Mouse (Mus musculus): ENCODE data around the gene Dnajb13. TPM values are rescaled to one million over a fixed set of nuclear protein-coding genes. Genes with fewer than 3 reads are reported as not detected.

Gene Dnajb13
- polyA plus RNA-seq, 1 experiment from 2014 or later: 7.1 TPM

DNA sequence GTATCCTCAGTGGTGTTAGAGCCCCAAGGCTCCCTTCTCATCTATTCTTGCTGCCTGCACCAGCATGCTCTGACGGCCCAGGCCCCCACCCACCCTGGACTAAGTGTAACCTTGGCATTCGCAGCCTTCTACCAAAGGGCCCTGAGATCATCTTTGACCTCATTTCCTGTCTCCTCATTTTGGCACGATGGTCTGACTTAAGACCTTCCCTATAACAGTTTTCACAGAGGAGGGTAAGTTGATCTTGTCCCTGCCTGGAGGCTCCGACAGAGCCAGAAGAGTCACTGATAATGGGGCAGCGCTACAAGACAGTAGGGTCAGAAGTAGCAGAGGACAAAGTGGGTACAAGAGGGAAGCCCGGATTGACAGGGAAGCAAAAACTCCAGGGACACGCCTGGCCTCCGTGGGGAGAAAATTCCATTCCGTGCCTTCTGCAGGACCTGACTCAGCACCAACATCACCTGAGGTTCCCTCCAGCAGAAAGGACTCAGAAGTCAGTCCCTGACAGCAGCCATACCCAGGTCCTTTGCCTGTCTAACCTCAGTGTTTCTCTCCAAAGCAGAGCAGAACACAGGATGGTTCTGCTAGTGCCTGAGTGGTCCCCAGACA, 40.8 kb downstream of the Dnajb13 start:
- no peak for DNase-seq (ENCODE audit: low spot score)
- H3K4me1 ChIP-seq (replicated peaks; ENCODE audit: control insufficient read depth, insufficient read depth, low read length): no peaks in the 10 kb centered on the region
- no peak for ATAC-seq (ENCODE audit: low FRiP score)
- no peak overlapping the region for H3K27ac ChIP-seq (ENCODE audit: low read depth, low read length)
- H3K4me2 ChIP-seq (replicated peaks; ENCODE audit: low read depth, low read length): no peak overlapping the region
- no peaks in the 10 kb centered on the region for H3K9me3 ChIP-seq (ENCODE audit: control insufficient read depth, low read length)
- WGBS: 81% methylated on average over 9 of the region's 9 CpGs
- H3K4me3 ChIP-seq (ENCODE audit: low read depth, low read length): no peak overlapping the region
- no peaks in the 10 kb centered on the region for H3K36me3 ChIP-seq (ENCODE audit: control insufficient read depth, insufficient read depth, low read length)
- H3K9ac ChIP-seq (ENCODE audit: low read depth, low read length): no peak overlapping the region
- H3K27me3 ChIP-seq (ENCODE audit: control insufficient read depth, insufficient read depth, low read length): no peaks in the 10 kb centered on the region

DNA sequence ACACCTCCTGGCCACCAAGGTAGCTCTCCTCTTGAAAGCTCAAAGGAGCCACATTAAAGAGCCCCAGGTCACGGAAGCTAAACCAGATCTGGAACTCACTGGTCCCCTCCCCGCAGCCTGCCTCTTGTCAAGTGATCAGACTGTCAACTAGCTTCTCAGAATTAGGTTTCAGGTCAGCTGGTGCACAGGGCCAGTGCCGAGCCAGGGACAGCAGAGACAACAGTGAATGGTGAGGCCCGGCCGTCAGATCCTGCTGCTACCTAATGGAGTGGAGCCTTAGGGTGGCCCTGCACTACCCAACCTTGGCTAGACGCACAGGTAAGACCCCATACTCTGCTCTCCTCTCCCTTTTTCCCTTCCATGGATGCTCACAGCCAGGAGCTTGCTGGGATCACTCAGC, 42.0 kb downstream of the Dnajb13 start, which contains the start of gene Ucp3:
Gene Ucp3 (plus strand): TSS at position 214 of the 400 bp plus-strand sequence.
- DNase-seq (ENCODE audit: low spot score) (no peak), ATAC-seq (ENCODE audit: low FRiP score) (no peak)
- no peaks in the 10 kb centered on the region for H3K27me3 ChIP-seq (ENCODE audit: control insufficient read depth, insufficient read depth, low read length)
- no peak within 1 kb of the TSS for H3K4me3 ChIP-seq (ENCODE audit: low read depth, low read length)
- no peaks in the 10 kb centered on the region for H3K36me3 ChIP-seq (ENCODE audit: control insufficient read depth, insufficient read depth, low read length)
- 90% methylated on average over 6 of the region's 6 CpGs for WGBS
- no peak within 1 kb of the TSS for H3K27ac ChIP-seq (ENCODE audit: low read depth, low read length)
- no peak within 1 kb of the TSS for H3K9ac ChIP-seq (ENCODE audit: low read depth, low read length)
- no peak within 1 kb of the TSS for H3K4me2 ChIP-seq (replicated peaks; ENCODE audit: low read depth, low read length)
- no peaks in the 10 kb centered on the region for H3K9me3 ChIP-seq (ENCODE audit: control insufficient read depth, low read length)
- H3K4me1 ChIP-seq (replicated peaks; ENCODE audit: control insufficient read depth, insufficient read depth, low read length): no peaks in the 10 kb centered on the region

DNA sequence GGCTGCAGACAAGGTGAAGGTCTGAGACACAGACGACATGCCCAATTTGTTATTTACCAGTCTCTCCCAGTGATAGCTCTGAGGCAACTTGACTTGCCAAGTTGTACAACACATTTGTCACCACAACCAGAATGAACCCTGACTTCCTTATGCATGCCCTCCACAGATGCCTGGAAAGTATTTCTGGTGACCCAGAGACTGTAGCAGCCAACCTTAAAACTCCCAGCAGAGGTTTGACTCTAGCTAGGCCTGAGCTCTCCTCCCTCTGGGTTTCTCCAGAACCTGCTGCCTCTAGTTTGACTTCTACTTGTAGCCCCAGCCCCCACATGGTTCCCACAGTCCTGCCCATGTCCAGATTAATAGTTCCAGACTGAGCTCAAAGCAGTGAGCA, 43.4 kb downstream of the Dnajb13 start:
- Histone ChIP-seq H3K27me3 (ENCODE audit: control insufficient read depth, insufficient read depth, low read length) (no peaks in the 10 kb centered on the region), H3K27ac (ENCODE audit: low read depth, low read length) (no peak overlapping the region), H3K9ac (ENCODE audit: low read depth, low read length) (no peak overlapping the region), H3K9me3 (ENCODE audit: control insufficient read depth, low read length) (no peaks in the 10 kb centered on the region), H3K4me3 (ENCODE audit: low read depth, low read length) (no peak overlapping the region), H3K36me3 (ENCODE audit: control insufficient read depth, insufficient read depth, low read length) (no peaks in the 10 kb centered on the region), H3K4me1 (replicated peaks; ENCODE audit: control insufficient read depth, insufficient read depth, low read length) (no peaks in the 10 kb centered on the region), H3K4me2 (replicated peaks; ENCODE audit: low read depth, low read length) (no peak overlapping the region)
- no peak for DNase-seq (ENCODE audit: low spot score)
- ATAC-seq (ENCODE audit: low FRiP score): no peak
- WGBS: 91% methylated on average over 1 of the region's 1 CpGs

DNA sequence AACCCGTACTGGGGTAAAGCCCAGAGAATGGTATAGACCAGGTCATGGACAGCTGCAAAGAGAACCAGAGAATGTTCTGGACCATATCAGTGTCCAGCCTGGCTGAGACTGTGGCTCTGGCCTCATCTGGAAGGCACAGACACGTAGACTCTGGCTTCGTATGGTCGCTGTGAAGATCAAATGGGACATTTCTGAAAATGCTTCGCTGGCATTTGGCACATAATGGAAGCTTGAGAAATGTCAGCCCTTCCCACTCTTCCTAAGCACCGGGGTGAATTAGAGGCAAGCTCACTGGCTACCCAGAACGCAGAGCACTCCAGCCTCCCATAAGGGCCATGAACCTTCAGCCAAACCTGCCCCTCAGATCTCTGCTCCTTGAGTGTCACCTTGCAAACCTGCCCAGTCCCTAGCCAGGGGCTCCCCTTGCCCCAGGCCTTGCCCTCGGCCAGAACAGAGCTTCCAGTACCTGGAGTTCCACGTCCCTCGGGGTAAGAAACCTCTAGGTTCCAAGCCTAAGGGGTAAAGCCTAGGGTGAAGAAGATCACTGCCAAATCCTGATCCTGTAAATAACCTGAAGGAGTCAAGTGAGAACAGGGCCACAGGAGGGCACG, 43.9 kb downstream of the Dnajb13 start:
- 92% methylated on average over 11 of the region's 11 CpGs for WGBS
- Histone ChIP-seq H3K4me3 (ENCODE audit: low read depth, low read length) (no peak overlapping the region), H3K36me3 (ENCODE audit: control insufficient read depth, insufficient read depth, low read length) (no peaks in the 10 kb centered on the region), H3K27ac (ENCODE audit: low read depth, low read length) (no peak overlapping the region), H3K4me1 (replicated peaks; ENCODE audit: control insufficient read depth, insufficient read depth, low read length) (no peaks in the 10 kb centered on the region), H3K4me2 (replicated peaks; ENCODE audit: low read depth, low read length) (no peak overlapping the region), H3K9me3 (ENCODE audit: control insufficient read depth, low read length) (no peaks in the 10 kb centered on the region), H3K9ac (ENCODE audit: low read depth, low read length) (no peak overlapping the region), H3K27me3 (ENCODE audit: control insufficient read depth, insufficient read depth, low read length) (no peaks in the 10 kb centered on the region)
- no peak for DNase-seq (ENCODE audit: low spot score)
- ATAC-seq (ENCODE audit: low FRiP score): no peak

DNA sequence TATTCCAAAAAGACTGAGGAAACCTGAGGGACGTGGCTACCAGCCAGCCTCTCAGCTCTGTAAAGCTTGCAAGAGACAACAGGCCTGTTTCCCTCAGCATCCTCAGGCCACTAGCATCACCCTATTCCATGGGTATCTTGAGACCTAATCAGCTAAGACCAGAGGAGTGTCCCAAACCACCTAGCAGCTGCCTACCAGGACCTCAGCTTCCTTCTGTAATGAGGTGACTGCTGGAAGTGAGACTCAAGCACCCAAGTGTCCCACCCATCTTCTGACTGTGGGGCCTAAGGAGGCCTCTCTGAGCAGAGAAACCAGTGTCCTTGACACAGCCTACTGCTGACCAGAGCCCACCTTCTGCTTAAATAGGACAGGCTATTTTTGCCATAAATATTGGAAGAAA, 45.3 kb downstream of the Dnajb13 start:
- no peak for DNase-seq (ENCODE audit: low spot score)
- WGBS: 85% methylated on average over 1 of the region's 1 CpGs

DNA sequence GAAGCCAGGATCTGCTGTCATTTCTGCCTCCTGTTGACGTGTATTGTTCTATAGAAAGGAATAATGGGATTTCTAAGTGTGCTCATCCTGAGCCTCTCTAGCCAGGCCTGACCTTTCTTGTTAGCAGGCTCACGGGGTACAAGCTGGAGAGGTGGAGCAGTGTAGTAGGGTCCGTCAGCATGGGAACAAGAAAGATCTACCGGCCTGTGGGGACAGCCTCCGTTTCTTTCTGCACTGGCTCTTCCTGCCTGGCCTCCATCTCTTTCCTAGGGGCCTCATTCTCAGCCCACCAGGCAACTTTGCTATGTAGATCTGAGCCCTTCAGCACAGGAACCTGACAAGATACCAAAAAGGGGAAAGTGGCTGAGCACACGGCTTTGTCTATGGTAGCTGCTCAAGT, 46.0 kb downstream of the Dnajb13 start:
- Histone ChIP-seq H3K4me3 (ENCODE audit: low read depth, low read length) (no peak overlapping the region), H3K4me1 (replicated peaks; ENCODE audit: control insufficient read depth, insufficient read depth, low read length) (no peaks in the 10 kb centered on the region), H3K9ac (ENCODE audit: low read depth, low read length) (no peak overlapping the region), H3K36me3 (ENCODE audit: control insufficient read depth, insufficient read depth, low read length) (no peaks in the 10 kb centered on the region), H3K4me2 (replicated peaks; ENCODE audit: low read depth, low read length) (no peak overlapping the region), H3K9me3 (ENCODE audit: control insufficient read depth, low read length) (no peaks in the 10 kb centered on the region), H3K27me3 (ENCODE audit: control insufficient read depth, insufficient read depth, low read length) (no peaks in the 10 kb centered on the region), H3K27ac (ENCODE audit: low read depth, low read length) (no peak overlapping the region)
- WGBS: 88% methylated on average over 6 of the region's 6 CpGs
- ATAC-seq (ENCODE audit: low FRiP score) (no peak), DNase-seq (ENCODE audit: low spot score) (no peak)

More for the DNA sequence above, 45.3 kb downstream of the Dnajb13 start:
- Histone ChIP-seq H3K27ac (ENCODE audit: low read depth, low read length) (no peak overlapping the region), H3K4me3 (ENCODE audit: low read depth, low read length) (no peak overlapping the region), H3K9me3 (ENCODE audit: control insufficient read depth, low read length) (no peaks in the 10 kb centered on the region), H3K9ac (ENCODE audit: low read depth, low read length) (no peak overlapping the region), H3K4me2 (replicated peaks; ENCODE audit: low read depth, low read length) (no peak overlapping the region), H3K4me1 (replicated peaks; ENCODE audit: control insufficient read depth, insufficient read depth, low read length) (no peaks in the 10 kb centered on the region), H3K36me3 (ENCODE audit: control insufficient read depth, insufficient read depth, low read length) (no peaks in the 10 kb centered on the region), H3K27me3 (ENCODE audit: control insufficient read depth, insufficient read depth, low read length) (no peaks in the 10 kb centered on the region)
- no peak for ATAC-seq (ENCODE audit: low FRiP score)

DNA sequence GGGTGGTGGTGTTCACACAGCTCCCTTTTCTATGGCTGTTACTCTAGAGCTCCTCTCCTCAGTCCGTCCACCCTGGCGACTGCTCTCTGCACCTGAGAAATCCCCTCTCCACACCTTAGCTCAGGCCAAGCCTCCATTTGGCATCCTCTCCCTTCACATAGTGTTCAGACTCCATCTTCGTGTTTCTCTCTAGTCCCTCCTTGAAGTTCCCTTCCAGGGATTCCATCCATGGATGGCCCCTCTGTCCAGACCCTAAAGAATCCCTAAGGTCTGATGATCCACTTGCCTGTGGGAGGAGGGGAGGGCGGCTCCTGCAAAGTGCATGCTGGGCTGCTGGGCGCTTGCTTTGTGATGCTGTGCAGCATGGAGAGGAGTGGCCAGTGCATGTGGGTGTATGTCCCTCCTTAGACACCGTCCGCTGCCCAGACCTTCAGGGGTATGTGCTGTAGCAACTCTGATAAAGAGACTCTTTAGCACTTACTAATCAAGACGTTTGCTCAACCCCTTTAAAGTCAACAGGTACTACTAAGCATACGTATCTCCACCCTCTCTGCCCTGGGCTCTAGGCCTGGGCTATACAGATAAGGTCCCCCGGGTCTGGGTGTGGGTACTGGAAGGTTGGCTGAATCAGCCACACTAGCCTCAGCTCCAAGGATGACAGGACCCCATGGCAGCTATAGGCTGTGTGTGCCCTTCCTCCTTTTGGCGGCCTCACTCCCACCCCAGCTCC, 47.8 kb downstream of the Dnajb13 start:
- no peak overlapping the region for H3K4me3 ChIP-seq (ENCODE audit: low read depth, low read length)
- no peak overlapping the region for H3K4me2 ChIP-seq (replicated peaks; ENCODE audit: low read depth, low read length)
- no peaks in the 10 kb centered on the region for H3K4me1 ChIP-seq (replicated peaks; ENCODE audit: control insufficient read depth, insufficient read depth, low read length)
- 93% methylated on average over 11 of the region's 11 CpGs for WGBS
- no peak overlapping the region for H3K9ac ChIP-seq (ENCODE audit: low read depth, low read length)
- DNase-seq (ENCODE audit: low spot score) (no peak), ATAC-seq (ENCODE audit: low FRiP score) (no peak)
- no peaks in the 10 kb centered on the region for H3K36me3 ChIP-seq (ENCODE audit: control insufficient read depth, insufficient read depth, low read length)
- H3K27me3 ChIP-seq (ENCODE audit: control insufficient read depth, insufficient read depth, low read length): no peaks in the 10 kb centered on the region
- 0 out of 2 replicates have a peak overlapping the region, but pooled peaks have one; percentile 12 for H3K27ac ChIP-seq (ENCODE audit: low read depth, low read length)
- H3K9me3 ChIP-seq (ENCODE audit: control insufficient read depth, low read length): no peaks in the 10 kb centered on the region

DNA sequence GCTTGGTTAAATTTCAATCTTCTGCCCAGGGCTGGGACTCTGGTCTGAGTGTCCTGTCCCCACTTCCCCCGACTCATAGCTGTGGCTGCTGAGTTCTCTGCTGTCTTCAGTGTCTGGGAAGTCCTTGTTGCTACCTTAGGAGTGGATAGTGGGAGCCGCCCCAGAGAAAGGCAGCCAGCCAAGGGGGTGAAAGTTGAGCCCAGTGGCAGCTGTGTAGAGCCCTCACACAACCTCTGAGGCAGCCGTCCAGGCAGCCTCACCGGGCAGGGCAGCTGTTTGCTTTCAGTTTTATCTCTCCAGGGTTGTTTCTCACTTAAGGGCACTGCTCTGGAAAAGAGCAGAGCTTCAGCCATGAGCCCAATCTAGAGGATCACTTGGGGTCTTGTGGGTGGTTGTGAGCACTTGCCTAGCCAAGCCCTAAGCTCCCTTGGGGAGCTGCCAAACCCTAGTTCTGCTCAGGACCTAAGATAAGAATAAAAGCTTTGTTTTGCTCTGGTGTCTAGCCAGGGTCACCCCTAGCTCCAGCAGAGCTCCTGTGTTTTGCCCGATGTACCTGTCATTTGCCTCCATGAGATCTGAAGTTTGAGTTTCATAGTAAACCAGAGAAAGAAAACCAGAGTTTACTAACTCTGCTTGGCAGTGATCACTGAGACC, 49.0 kb downstream of the Dnajb13 start:
- 69% methylated on average over 5 of the region's 5 CpGs for WGBS
- Histone ChIP-seq H3K27ac (ENCODE audit: low read depth, low read length) (no peak overlapping the region), H3K4me3 (ENCODE audit: low read depth, low read length) (no peak overlapping the region), H3K4me2 (replicated peaks; ENCODE audit: low read depth, low read length) (no peak overlapping the region), H3K4me1 (replicated peaks; ENCODE audit: control insufficient read depth, insufficient read depth, low read length) (no peaks in the 10 kb centered on the region), H3K27me3 (ENCODE audit: control insufficient read depth, insufficient read depth, low read length) (no peaks in the 10 kb centered on the region), H3K9ac (ENCODE audit: low read depth, low read length) (no peak overlapping the region), H3K9me3 (ENCODE audit: control insufficient read depth, low read length) (no peaks in the 10 kb centered on the region), H3K36me3 (ENCODE audit: control insufficient read depth, insufficient read depth, low read length) (no peaks in the 10 kb centered on the region)
- ATAC-seq (ENCODE audit: low FRiP score) (no peak), DNase-seq (ENCODE audit: low spot score) (no peak)

Measured in hindbrain, embryonic 11.5 days (tissue).